Mouse (Mus musculus): ENCODE measurements around the gene Hormad1. TPM values are rescaled to one million over a fixed set of nuclear protein-coding genes. Genes with fewer than 3 reads are reported as not detected.
"Not testable (repeated sequence)": the region's sequence is repeated elsewhere in the genome, so short reads cannot be mapped to it uniquely, and the experiment has no call there.

The Hormad1 gene
- total and polyA plus RNA-seq, 2 experiments, result not detected

DNA sequence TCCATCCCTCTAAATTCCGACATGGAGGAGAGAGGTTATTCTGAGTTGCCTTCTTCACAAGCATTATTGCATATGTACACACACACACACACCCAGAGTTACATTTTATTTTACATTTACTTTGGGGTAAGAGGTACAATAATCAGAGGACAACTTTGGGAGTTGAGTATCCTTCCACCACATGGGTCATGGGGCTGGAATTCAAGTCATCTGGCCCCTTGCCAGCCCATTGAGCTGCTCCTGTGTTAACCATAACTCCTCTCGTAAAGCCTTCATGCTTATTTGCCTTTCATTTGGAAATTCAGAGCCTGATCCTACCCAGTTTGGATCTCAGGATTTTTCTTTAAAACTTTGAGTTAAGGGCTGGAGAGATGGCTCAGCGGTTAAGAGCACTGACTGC, 46.6 kb downstream of the Hormad1 start:
- 90% methylated on average over 3 of the region's 3 CpGs for WGBS
- TF ChIP-seq POLR2A (IDR thresholded peaks at IDR 0.05; ENCODE audit: extremely low read depth, insufficient read depth, low read length) (no peak), CTCF (IDR thresholded peaks at IDR 0.05; ENCODE audit: low read depth, low read length) (no peak)
- no peak for DNase-seq (ENCODE audit: extremely low read depth, low read depth, low spot score)

DNA sequence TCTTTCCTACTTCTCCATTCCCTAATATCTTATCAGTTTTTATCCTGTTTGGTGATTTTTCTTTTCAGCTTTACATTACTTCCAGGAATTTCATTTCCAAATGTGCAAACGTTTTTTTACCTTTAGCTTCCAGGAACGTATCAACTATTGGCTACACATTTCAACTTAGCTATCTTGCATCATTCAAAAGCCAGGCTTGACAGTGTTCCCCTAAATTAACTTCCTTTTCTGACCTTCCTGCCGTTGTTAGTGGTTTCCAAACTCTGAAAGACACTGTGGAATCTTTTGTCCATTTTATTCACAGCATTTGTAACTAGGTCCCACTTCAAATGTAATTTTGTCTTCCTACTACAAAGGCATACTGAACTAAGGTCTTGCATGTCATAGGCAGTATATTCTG, 49.7 kb downstream of the Hormad1 start:
- no peak for DNase-seq (ENCODE audit: extremely low read depth, low read depth, low spot score)
- TF ChIP-seq POLR2A (IDR thresholded peaks at IDR 0.05; ENCODE audit: extremely low read depth, insufficient read depth, low read length) (no peak), CTCF (IDR thresholded peaks at IDR 0.05; ENCODE audit: low read depth, low read length) (no peak)
- H3K36me3 ChIP-seq (ENCODE audit: control insufficient read depth, insufficient read depth, low read length), result peaks cover 27% of the 10 kb centered on the region
- no peak overlapping the region for H3K9ac ChIP-seq (ENCODE audit: low read depth, low read length)
- whole genome bisulfite sequencing, result 57% methylated on average over 3 of the region's 3 CpGs
- H3K27ac ChIP-seq (replicated peaks; ENCODE audit: insufficient read depth, low read depth, low read length), result no peak overlapping the region
- H3K4me1 ChIP-seq (ENCODE audit: control insufficient read depth, insufficient read depth, low read length), result no peaks in the 10 kb centered on the region
- no peak overlapping the region for H3K4me3 ChIP-seq (ENCODE audit: insufficient read depth, low read depth, low read length)
- H3K27me3 ChIP-seq (ENCODE audit: control insufficient read depth, insufficient read depth, low read length), result no peaks in the 10 kb centered on the region
- H3K79me2 ChIP-seq (ENCODE audit: control insufficient read depth, insufficient read depth, low read length), result no peaks in the 10 kb centered on the region

More for the DNA sequence above, 46.6 kb downstream of the Hormad1 start:
- H3K9ac ChIP-seq (ENCODE audit: low read depth, low read length), result no peak overlapping the region
- H3K79me2 ChIP-seq (ENCODE audit: control insufficient read depth, insufficient read depth, low read length), result no peaks in the 10 kb centered on the region
- peaks cover 27% of the 10 kb centered on the region for H3K36me3 ChIP-seq (ENCODE audit: control insufficient read depth, insufficient read depth, low read length)
- H3K27me3 ChIP-seq (ENCODE audit: control insufficient read depth, insufficient read depth, low read length), result no peaks in the 10 kb centered on the region
- H3K27ac ChIP-seq (replicated peaks; ENCODE audit: insufficient read depth, low read depth, low read length), result no peak overlapping the region
- no peaks in the 10 kb centered on the region for H3K4me1 ChIP-seq (ENCODE audit: control insufficient read depth, insufficient read depth, low read length)
- H3K4me3 ChIP-seq (ENCODE audit: insufficient read depth, low read depth, low read length), result no peak overlapping the region

DNA sequence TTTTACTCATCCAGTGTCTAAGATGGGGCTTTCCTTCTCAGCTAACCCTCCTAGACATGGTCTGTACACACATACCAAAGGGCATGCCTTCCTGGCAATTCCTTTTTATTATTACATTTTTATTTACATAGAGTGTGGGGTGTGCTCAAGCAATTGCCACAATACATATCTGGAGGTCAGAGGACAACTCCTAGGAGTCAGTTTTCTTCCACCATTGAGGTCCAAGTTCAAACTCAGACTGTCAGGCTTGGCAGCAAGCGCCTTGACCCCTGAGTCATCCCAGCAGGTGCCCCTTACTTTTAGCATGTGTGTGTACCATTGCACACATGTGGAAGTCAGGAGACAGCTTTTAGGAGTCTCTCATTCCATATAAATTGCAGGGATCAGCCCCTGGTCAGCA, 54.5 kb downstream of the Hormad1 start:
- Histone ChIP-seq H3K79me2 (ENCODE audit: control insufficient read depth, insufficient read depth, low read length) (no peaks in the 10 kb centered on the region), H3K27ac (replicated peaks; ENCODE audit: insufficient read depth, low read depth, low read length) (no peak overlapping the region), H3K4me1 (ENCODE audit: control insufficient read depth, insufficient read depth, low read length) (no peaks in the 10 kb centered on the region), H3K36me3 (ENCODE audit: control insufficient read depth, insufficient read depth, low read length) (peaks cover 34% of the 10 kb centered on the region), H3K9ac (ENCODE audit: low read depth, low read length) (no peak overlapping the region), H3K4me3 (ENCODE audit: insufficient read depth, low read depth, low read length) (no peak overlapping the region), H3K27me3 (ENCODE audit: control insufficient read depth, insufficient read depth, low read length) (no peaks in the 10 kb centered on the region)
- 94% methylated on average over 1 of the region's 1 CpGs for WGBS
- TF ChIP-seq POLR2A (IDR thresholded peaks at IDR 0.05; ENCODE audit: extremely low read depth, insufficient read depth, low read length) (no peak), CTCF (IDR thresholded peaks at IDR 0.05; ENCODE audit: low read depth, low read length) (no peak)
- no peak for DNase-seq (ENCODE audit: extremely low read depth, low read depth, low spot score)

DNA sequence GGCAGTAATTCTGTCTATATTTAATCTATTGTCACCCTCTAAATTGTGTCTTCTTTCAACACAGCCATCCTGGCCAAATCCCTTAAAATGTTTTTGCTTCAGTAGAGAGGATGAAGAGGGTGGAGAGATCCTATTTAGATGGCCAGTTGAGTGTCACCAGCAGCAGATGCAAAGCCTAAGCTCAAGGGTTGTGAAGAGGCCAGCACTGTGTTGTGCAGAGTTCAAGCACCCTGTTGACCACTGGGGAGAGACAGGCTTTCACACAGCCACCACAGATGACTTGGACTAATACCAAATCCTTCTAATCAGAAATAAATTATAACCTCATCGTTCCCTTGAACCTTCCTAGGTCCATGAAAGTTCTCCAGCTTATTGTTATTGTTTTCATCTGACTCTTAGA, 59.0 kb downstream of the Hormad1 start:
- Histone ChIP-seq H3K9ac (ENCODE audit: low read depth, low read length) (no peak overlapping the region), H3K4me1 (ENCODE audit: control insufficient read depth, insufficient read depth, low read length) (no peaks in the 10 kb centered on the region), H3K27ac (replicated peaks; ENCODE audit: insufficient read depth, low read depth, low read length) (no peak overlapping the region), H3K27me3 (ENCODE audit: control insufficient read depth, insufficient read depth, low read length) (no peaks in the 10 kb centered on the region), H3K79me2 (ENCODE audit: control insufficient read depth, insufficient read depth, low read length) (no peaks in the 10 kb centered on the region), H3K36me3 (ENCODE audit: control insufficient read depth, insufficient read depth, low read length) (peaks cover 21% of the 10 kb centered on the region), H3K4me3 (ENCODE audit: insufficient read depth, low read depth, low read length) (no peak overlapping the region)
- DNase-seq (ENCODE audit: extremely low read depth, low read depth, low spot score), result no peak
- 93% methylated on average over 1 of the region's 1 CpGs for WGBS
- no peak for TF ChIP-seq POLR2A (IDR thresholded peaks at IDR 0.05; ENCODE audit: extremely low read depth, insufficient read depth, low read length)
- no peak for TF ChIP-seq CTCF (IDR thresholded peaks at IDR 0.05; ENCODE audit: low read depth, low read length)

DNA sequence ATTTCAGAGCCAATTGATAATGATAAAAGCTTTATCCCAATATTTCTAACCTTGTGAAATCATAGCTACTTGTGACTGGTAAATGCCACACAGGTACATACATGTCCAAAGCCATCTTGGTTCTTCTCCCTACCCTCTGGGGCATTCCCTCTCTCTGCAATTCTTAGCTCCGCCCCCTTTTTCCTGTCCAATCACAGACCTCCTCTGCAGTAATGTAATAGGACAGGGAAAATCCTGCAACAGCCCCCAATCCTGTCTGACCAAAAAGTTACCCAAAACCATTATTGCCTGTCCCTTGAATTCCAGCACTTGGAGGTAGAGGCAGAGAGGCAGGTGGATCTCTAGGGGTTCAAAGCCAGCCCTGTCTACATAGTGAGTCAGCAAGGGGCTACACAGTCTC, 61.8 kb downstream of the Hormad1 start:
- TF ChIP-seq POLR2A (IDR thresholded peaks at IDR 0.05; ENCODE audit: extremely low read depth, insufficient read depth, low read length) (no peak), CTCF (IDR thresholded peaks at IDR 0.05; ENCODE audit: low read depth, low read length) (no peak)
- H3K9ac ChIP-seq (ENCODE audit: low read depth, low read length), result no peak overlapping the region
- H3K79me2 ChIP-seq (ENCODE audit: control insufficient read depth, insufficient read depth, low read length), result peaks cover 3% of the 10 kb centered on the region; the same call in 1 of the 2 replicates
- H3K27ac ChIP-seq (replicated peaks; ENCODE audit: insufficient read depth, low read depth, low read length), result no peak overlapping the region
- H3K27me3 ChIP-seq (ENCODE audit: control insufficient read depth, insufficient read depth, low read length), result no peaks in the 10 kb centered on the region
- H3K36me3 ChIP-seq (ENCODE audit: control insufficient read depth, insufficient read depth, low read length), result peaks cover 17% of the 10 kb centered on the region
- peaks cover 7% of the 10 kb centered on the region for H3K4me1 ChIP-seq (ENCODE audit: control insufficient read depth, insufficient read depth, low read length)
- WGBS, result 69% methylated on average over 1 of the region's 1 CpGs
- no peak for DNase-seq (ENCODE audit: extremely low read depth, low read depth, low spot score)
- H3K4me3 ChIP-seq (ENCODE audit: insufficient read depth, low read depth, low read length), result no peak overlapping the region

DNA sequence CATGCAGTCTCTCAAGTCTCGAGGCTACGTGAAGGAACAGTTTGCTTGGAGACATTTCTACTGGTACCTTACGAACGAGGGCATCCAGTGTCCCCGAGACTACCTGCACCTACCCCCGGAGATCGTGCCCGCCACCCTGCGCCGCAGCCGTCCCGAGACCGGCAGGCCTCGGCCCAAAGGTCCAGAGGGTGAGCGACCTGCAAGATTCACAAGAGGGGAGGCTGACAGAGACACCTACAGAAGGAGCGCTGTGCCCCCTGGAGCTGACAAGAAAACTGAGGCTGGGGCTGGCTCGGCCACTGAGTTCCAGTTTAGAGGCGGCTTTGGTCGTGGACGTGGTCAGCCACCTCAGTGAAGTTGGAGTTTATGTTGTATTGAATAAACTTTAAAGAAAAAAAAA, 62.9 kb downstream of the Hormad1 start:
- H3K4me1 ChIP-seq (ENCODE audit: control insufficient read depth, insufficient read depth, low read length); H3K36me3 ChIP-seq (ENCODE audit: control insufficient read depth, insufficient read depth, low read length); DNase-seq (ENCODE audit: extremely low read depth, low read depth, low spot score); H3K9ac ChIP-seq (ENCODE audit: low read depth, low read length); H3K27ac ChIP-seq (replicated peaks; ENCODE audit: insufficient read depth, low read depth, low read length); H3K79me2 ChIP-seq (ENCODE audit: control insufficient read depth, insufficient read depth, low read length); H3K4me3 ChIP-seq (ENCODE audit: insufficient read depth, low read depth, low read length); H3K27me3 ChIP-seq (ENCODE audit: control insufficient read depth, insufficient read depth, low read length): not testable (repeated sequence)
- 96% methylated on average over 20 of the region's 20 CpGs for WGBS

Measured in liver, adult 2 months (tissue).